Mouse (Mus musculus) frontal cortex, postnatal 10 days (tissue): ENCODE data around the gene C1qb.

Source experiments
- DNase-seq, 2 experiments: peaks; one replicate each; pipeline ENCODE4 v3.0.0; 2022; ENCODE audit warnings: low spot score in 2 of 2, mixed read lengths in 1 of 2

Gene C1qb

DNA sequence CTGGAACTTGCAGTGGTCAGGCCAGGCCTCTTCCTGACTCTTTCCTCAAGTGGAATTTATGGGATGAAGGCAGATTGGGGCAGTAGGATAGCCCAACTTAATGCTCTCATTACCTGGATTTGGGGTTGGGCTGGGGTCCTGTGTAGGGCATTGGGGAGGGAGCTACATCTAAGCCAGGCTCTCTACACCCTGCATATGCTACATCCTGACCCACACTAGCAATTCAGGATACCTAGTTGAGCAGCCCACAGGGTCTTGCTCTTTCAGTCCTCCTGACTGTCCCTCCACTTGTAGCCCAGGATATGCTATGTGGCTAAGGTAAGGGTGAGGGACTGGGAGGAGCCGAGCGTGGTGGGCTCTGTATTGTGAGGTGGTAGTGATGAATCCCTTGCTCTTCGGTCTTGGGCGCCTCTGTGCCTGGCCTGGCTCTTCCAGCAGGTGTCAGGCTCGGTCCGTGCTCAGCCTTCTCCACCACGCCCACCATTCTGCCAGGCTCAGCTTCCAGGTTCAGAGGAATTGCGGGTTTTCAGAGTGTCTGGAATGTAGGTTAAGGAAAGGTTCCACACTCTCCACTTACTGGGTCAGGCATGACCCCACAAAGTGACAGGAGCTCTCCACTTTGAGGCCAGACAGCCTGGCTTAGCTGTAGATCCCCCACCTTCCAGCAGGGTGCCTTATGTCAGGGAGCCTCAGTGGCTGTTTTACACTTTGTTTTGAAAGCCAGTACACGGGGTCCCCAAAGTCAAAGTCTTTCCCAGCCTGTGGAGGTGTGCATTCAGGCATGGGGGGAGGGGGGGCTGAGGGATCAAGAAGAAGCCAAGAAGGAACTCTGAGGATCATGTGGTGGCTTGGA lies 7.9 kb upstream of the C1qb start:
- peak in 1 of 2 experiments; percentile 68 for DNase-seq

DNA sequence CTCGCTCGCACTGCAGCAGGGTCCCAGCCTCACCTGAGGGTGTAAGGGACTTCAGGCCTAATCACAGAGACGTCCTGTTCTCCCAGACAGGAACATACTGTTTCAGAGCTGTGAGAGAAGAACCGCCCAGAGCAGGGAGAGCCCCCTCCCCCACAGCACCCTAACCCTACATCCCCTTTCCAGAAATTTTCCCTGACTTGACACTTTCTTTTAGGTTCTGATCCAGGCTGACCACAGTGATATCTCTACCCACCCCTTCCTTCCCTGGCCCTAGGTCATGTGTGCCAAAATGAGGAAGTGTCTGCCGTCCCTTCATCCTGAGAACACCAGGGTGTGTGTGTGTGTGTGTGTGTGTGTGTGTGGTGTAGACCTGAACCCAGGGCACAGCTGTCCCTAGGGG lies 6.8 kb upstream of the C1qb start, which contains the start of gene C1qc:
TSS of gene C1qc (minus strand) at position 255 of the 400 bp plus-strand sequence.
- peak in 1 of 2 experiments; percentile 55 for DNase-seq

DNA sequence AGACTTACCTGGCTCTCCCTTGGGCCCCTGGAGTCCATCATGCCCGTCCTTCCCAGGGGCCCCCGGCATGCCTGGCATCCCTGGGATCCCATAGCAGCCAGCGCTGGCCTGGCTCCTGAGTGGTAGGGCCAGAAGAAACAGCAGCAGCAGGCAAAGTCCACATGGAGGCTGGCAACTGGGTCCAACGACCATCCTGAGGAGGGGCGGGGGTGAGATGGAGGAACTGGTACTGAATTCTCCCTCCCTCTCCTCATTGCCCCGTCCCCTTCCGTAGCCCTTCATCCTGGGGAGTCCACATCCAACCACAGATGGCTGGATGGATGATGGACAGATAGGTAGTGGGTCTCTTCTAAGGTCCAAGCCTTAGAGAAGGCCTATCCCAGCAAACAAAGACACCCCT lies 6.4 kb upstream of the C1qb start:
- no peak for DNase-seq

DNA sequence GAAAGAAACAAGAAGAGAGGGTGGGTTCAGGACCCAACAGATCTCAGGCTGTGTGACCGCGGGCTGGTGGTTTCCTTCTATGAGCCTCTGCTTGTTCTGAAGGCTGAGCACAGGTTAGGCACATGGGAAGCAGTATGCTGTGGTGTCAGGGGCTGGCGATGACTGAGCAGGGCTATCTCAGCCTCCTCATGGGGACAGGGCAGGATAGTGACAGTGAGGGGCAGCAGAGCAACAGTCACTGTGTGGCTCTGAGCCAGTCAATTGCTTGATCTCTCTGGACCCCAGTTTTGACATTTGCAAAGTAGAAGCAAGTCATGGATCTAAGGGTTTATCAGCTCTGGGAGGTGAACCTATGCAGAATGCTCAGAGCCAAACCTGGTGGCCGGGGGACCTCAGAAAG lies 5.1 kb upstream of the C1qb start:
- no peak for DNase-seq

DNA sequence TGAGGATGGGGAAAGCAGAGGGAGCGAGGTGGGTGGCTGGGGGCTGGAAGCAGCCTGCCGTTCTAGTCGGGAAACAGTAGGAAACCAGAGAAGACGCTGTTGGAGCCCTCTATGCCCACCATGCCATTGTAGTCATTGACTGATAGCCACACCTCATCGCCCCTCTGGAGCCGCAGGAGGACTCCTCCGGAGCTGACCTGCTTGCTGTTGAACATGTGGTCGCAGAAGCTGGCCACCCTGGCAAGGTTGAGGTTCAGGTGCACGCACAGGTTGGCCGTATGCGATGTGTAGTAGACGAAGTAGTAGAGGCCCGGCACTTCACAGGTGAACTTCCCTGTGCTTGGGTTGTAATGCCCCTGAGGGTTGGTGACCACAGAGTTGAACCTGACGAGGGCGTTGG lies 4.0 kb upstream of the C1qb start:
- no peak for DNase-seq

DNA sequence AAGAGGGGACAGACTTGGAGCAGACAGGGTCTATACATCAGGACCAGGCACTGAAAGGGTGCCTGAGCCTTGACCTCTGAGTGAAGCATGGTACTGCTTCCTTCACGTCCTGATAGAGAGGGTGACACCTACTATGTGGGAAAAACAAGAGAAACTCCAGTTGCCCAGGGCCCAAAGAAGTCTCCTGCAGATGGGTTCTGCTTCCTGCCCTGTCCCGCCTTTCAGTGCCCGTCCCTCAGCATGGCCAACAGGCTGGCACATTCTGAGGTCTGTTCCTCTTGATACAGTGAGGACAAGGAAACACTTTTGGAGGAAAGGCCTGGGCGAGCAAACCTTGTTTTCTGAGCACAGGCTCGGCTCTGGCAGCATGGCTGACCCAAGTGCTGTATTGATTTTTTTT lies 1.7 kb upstream of the C1qb start:
- no peak for DNase-seq

DNA sequence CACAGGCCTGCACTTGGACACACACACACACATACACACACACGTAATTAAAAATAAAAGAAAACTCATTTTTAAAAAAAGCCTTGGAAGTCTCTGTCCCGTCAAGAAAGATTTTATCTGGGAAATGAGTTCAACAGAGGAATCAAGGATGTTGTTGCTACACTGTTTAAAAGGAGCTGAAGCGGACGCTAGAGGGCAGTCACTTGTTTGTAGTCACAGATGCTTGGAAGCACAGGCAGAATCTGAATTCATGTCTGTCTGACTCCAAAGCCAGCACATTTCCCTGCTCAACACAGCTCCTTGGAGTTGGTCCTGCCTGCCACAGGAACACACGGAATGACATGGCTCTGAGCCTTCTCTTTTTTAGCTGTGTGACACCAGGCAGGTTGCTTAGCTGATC lies 7.4 kb downstream of the C1qb start:
- no peak for DNase-seq

DNA sequence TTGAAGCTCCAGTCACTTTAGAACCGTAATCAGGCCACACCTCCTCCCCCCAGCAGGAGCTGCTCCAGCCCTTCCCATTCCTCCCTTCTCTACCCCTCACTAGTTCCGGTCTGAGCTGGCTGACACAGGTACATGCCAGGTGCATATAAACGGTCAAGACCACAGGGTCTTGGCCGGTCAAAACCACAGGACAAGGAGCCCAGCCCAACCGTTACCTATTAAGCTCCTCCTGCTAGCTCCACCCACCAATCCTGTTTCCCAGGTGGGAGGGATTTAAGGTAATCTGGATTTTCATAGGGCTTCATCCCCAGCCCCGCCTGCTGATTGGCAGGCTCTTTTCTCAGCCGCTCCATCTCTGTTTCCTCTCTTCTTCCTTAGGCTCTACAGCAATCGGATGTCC lies 7.8 kb downstream of the C1qb start:
- no peak for DNase-seq

DNA sequence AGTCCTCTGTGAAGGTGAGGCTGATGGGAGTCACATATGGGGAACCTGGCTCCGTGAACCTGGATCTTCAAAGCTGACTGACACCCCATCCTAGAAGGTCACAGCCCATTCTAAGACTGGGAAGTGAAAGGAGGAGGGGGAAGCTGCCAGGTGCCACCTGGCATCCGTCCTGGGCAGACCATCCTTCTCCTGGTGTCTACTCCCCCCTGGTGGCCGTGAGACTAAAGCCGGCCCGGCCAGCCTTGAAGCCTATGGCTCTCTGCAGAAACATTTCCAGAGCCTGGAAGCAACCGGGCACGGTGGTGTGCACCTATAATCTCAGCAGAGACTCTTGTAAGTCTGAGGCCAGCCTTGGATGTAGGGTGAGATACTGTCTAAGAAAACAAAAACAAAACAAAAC lies 9.0 kb downstream of the C1qb start:
- DNase-seq, result peak in 1 of 2 experiments; percentile 50

DNA sequence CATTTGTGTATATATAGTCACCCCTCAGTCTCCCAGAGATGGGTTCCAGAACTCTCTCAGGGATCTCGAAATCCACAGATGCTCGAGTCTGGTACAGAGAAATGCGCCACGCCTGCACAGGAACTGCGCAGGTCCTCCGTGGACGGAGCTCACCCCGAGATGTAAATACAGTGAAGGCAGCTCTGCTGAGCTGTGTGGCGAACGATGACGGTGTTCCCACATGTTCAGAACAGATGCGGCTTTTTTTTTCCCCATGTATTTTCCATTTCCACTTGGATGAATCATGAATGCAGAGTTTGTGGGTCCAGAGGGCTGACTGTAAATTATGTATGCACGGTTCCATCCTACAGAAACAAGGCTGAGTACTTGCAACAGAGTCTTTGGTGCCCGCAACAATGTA lies 11.0 kb downstream of the C1qb start:
- no peak for DNase-seq

DNA sequence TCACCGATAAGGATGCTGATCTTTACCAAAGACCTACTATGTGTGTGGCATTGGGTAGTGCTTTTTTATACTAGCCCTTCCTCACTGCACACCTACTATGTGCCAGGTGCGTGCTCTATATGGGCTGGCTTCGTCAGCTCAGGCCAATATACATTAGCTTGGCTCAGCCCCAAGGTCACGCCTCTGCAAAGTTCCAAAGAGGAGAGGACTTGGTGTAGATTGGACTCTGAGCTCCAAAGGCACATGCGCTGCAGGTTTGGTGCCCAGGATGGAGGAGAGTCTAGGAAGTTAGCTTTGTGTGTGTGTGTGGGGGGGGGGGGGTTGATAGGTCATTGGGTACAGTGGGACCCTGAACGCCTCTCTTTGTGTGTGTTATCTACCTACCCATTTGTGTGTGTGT lies 17.6 kb downstream of the C1qb start:
- DNase-seq, result no peak

DNA sequence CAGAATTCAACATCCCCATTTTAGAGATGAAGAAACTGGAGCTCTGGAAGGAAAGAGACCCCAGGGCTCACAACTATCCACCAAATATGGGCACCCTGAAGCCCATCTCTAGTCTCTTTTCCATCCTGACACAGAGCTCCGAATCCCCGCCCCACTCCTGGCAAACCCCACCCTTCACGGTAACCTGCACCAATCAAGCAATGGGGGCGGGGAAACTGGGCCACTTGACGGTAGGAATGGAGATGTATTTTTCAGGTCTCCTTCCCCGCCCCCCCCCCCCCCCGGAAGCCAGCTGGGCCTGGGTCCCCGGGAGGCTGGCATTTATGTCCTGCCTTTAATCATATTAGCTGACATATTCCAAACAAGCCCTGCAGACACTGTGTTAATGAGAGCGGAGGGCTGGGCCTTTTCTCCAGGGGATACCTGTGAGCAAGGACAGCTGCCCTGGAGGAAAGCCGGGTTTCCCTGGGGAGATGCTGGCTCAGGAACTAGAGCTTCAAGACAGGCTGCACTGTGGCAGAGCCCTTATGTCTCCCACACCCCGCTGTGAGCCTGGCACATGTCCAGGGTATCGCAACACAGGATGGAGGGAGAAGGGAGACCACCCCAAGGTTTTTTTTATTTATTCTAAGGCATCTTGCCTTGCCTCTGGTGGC lies 18.2 kb downstream of the C1qb start:
- DNase-seq, result no peak

DNA sequence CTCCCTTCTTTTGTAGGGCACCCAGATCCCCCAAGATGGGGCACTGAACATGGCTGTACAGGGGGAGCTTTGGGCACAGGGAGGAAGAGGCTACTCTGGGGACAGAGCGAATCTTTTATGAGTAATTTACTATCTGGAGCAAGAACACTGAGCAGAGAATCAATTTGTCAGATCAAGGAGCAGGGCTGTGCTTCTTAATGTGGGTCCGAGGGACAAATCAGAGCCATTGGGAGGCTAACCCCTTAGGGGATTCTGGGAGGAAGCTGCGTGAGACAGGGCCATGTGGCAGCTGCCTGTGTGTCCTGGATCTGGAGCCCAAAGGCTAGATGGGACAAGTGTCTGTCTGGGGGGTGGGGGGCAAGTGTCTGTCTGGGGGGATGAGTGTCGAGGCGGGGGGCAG lies 20.5 kb downstream of the C1qb start:
- no peak for DNase-seq

DNA sequence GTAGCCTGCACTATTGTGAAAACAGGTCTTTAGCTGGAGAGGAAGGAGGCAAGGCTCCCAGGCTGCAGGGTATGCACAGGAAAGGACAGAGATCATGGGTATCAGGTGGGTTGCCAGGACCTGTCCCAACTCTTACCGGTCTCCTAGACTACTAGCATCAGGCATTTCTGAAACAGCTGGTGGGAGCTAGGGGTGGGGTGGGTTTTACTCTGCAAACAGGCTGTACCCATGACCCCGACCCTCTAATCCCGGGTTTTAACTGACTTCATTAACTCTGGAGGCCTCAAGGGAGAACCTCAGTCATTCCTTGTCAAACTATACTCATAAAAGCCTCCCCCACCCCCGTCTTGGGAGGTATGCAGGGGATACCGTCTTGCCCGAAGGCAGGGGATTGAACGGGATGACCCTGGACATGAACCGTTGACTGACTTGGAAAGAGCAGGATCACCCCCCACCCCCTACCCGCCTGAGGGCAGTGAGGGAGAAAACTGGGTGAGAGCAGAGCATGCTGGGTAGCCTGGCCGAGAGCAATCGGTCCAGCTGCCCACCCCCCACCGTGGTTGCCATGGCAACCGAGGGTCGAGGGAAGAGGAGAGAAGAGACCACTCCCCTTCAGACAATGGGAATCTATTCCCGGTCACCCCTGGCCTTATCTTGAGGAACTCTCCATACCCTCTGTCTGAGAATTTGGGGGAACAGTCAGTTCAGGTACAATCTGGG lies 21.1 kb downstream of the C1qb start:
- DNase-seq, result no peak

DNA sequence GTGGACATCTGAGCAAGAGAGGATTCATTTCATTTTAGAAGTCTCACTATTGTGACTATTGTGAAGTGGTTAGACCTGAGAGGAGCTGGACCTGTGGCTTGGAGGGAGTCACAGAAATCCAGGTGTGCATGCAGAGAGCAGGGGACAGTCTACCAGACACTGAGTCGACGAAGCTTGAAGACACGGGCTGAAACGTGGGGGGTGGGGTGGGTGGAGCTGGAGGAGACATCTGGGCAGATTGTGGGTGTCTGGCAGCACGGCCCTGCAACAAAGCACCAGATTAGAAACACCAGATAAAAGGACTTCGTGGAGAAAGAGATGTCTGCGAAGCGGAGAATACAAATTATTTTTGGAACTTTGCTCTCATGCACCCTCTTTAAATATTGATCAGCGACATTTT lies 22.5 kb downstream of the C1qb start:
- DNase-seq, result no peak

DNA sequence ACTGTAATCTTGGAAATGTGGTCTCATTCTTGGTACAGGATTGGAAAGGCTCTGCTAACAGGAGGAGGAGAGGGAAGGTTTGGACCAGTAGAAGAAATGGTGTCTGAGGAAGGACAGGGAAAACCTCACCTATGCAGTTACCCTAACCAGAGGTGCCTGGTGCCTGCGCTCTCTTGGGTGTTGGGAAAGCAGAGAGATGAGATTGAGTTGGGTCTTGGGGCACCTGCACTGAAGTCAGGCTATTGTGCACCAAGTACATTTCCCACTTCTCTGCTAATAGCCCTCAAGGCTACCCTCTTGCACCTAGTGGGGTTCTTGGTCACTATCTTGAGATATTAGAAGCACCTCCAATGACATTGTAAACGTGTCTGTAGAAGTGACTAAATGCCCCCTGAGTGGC lies 23.6 kb downstream of the C1qb start:
- no peak for DNase-seq

DNA sequence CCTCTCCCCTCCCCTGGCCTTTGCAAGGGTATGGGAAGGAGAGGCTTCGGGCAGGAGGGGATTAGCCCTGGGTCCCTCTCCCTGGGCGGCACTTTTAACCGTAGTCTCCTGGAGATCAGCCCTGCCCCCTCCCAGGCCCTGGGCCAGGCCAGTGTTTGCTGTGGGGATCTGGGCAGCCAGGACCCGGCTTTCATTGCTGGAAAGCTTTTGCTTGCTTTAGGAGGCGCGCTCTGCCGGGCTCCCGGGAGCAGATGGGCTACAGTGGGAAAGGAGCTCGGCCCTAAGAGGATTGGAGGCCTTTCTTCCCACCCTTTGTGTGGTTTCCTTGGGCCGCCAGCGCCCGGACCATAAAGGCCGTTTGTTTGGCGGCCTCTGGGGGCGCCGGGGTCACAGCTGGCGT lies 24.2 kb downstream of the C1qb start:
- no peak for DNase-seq

DNA sequence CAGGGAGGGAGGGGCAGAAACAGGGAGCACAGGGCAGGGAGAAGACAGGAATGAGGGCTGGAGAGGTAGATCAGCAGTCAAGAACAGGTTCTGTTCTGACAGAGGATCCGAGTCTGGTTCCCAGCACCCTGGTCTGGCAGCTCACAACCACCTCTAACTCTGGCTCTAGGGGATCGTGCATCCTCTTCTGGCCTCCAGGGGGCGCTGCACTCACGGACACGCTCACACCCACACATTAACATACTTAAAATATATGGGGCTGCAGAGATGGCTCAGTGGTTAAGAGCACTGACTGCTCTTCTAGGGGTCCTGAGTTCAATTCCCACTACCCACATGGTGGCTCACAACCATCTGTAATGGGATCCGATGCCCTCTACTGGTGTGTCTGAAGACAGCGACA lies 26.0 kb downstream of the C1qb start:
- no peak for DNase-seq

DNA sequence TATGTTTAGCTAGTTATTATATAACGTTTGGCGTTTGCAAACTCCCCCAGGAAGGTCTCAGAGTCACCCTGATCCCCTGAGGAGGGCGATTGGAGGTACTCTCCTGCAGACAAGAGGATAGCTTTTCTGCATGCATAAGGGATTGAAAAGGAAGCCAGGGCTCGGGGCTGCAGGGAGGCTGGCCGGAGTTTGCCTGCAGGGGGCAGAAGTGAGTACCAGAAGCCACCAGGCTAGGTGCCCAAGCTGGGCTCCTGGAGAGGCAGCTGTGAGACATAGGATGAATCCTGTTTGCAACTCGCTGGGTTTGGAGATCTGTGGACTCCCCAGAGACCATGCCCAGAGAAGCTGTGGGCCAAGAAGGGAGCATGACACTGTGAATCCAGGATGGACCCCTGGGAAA lies 30.9 kb downstream of the C1qb start:
- DNase-seq, result no peak

DNA sequence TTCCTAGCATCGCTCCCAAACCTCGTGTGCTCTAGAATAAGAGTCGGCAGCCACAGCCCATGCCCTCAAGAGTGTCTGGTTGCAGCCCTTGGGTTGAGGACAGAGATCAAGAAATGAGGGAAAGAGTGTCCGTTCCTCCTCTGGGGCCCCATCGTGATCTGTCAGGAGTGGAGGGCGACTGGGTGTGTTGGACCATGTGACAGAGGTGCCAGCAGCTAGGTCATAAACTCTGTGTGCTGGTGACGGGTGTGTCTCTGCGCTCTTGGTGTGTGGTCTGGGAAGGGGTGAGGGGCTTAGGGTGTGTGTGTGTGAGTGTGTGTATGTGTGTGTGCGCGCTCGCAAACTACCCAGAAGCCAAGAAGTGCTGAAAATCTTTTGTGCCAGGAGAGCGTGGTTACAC lies 33.0 kb downstream of the C1qb start:
- DNase-seq, result no peak

DNA sequence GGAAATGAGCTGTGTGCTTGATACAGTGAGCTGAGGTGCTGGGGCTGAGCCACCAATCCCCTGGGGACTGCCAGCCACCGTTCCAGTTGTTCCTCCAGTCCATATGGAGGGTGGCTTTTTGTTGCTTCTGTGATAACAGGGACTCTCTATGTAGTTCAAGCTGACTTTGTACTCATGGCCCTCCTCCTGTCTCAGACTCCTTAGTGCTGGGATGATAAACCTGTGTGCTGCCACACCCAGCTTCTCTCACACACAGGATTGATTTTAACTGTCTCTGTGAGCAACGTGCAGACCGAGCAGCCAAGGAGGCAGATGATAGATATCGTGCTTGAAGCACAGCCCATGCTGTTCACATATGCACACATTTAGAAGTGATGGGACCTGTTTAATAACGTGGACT lies 33.9 kb downstream of the C1qb start:
- DNase-seq, result no peak

DNA sequence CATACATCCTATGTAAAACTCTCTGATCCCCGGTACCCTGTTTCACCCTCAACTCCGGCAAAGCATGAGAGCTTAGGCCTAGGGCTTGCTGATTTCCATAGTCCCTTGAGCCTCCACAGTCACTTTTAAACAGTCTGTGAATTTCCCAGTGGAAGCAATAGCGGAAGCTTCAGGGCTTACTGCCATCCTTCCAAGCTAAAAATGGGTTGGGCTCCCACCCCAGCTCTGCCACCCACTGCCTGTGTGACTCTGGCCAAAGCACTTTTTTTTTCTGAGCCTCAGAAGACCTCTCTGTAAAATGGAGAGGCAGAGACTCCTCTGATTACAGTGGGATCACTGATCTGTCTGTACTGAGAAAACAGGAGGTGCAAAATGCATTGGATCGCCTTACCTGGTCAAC lies 37.4 kb downstream of the C1qb start:
- no peak for DNase-seq

DNA sequence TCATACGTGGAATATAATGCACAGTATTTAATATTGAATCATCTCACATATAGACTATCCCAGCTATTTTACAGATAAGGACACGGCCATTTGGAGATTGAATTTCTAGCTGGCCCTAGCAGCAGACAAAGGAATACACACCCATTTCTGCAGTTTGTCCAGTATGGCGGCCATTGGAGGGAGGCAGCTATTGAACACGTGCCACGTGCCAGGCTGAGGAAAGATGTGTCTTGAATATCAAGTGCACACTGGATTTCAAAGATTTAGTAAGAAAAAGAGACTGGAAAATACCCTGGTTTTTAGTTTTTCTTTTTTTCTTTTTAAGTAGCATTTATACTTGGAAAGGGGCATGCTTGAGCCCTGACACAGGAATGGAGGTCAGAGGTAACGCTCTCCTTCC lies 38.8 kb downstream of the C1qb start:
- DNase-seq, result no peak
